Mouse (Mus musculus) lung, postnatal 4 days (tissue): ENCODE results near the gene Fbxo33.
"Not testable (repeated sequence)": the region's sequence is repeated elsewhere in the genome, so short reads cannot be mapped to it uniquely, and the experiment has no call there.

Source experiments
- DNase-seq, 2 experiments: peaks; one replicate each; pipeline ENCODE4 v3.0.0; 2021

Gene Fbxo33

DNA sequence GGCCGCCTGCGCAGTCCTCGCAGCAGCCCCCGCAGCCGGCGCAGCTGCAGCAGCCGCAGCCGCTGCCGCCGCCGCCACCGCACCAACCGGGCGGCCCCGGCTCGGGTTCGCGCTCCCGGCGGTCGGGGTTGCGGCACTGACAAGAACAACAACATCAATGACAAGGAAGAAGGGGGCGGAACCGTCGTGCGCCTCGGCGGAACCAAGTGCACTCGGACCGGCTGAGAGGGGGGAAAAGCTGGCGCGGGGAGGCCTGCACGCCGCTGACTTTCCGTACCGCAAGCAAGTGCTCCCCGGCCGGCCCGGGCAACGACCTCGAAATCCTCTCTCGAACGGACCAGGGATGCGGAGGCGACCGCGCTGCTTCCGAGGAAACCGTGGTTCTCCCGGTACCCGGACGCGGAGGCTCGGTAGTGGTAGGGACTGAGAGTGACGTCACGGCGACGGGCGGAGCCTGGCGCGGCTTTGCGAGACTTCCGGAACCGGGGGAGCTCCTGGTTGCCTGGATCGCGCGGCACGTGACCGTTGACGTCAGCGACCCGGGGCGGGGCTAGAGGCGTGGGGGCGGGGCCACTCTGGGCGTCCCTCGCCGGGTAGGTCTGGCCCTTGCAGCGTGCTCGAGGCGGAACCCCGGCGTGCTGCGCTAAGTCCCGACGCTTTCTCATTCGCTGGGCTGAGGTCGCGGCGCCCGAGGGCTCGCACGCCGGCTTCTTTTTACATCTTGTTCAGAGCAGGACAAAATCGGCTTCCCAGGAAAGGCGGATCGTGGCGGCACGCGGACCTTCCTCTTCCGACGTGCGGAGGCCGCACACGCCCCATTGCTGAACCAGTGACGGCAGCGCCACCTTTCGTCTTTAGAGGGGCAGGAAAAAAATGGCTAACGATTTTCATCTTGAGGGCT lies at the start of gene Fbxo33:
TSS of gene Fbxo33 (minus strand) at position 401 of the 901 bp plus-strand sequence.
- peak; percentile 97 for DNase-seq

DNA sequence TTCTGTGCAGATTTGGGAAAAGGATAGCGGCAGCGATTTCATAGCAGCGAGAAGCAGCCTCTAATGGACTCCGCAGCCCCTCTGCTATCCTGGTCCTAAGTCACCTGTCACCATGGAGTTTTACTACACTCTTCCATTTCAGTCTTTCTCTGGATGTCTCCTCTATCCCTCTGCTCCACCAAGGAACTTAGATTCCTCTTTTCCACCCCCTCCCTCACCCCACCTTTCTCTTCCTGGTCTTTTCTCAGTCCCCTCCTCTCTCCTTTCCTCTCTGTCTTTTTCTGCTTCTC lies 46.4 kb upstream of the Fbxo33 start:
- no peak for DNase-seq

DNA sequence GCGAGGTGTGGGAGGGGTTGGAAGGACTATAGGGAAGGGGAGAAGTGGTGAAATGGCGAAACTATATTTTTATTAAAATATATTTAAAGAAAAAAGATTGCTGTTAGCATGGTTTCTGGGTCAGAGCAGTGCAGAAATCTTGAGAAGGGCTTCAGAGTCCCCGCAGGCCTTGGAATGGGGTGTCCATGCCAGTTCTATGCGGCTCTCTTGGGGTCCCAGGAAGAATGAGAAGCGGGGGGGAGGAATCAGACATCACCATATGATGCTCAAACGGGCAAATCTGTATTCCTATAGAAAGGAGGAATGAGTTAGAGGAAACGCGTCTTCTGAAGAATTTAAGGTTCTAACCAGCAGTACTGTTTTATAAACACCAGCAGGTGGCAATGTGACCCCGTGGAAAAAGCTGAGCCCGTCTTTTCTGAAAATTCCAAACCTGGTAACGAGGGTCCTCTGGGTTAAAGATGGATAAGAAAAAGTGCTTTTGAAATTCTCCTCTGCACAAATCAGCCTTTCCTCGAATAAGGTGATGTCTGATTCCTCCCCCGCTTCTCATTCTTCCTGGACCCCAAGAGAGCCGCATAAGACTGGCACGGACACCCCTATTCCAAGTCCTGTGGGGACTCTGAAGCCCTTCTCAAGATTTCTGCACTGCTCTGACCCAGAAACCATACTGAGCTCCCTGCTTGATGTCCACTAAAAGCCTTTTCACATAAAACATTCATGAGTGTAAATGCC lies 45.8 kb upstream of the Fbxo33 start:
- no peak for DNase-seq

DNA sequence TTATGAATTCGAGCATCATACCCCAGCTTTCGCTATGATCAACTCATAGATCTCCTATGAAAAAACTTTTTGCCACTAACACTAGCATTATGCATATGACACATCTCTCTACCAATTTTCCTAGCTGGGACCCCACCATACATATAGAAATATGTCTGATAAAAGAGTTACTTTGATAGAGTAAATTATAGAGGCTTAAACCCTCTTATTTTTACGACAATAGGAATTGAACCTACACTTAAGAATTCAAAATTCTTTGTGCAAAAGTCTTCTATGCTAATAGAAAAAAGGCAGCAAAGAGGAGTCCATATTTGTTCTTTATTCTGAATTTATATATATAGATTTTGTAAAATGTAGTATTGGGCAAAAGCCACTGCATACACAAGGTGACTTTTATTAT lies 43.3 kb upstream of the Fbxo33 start:
- no peak for DNase-seq

DNA sequence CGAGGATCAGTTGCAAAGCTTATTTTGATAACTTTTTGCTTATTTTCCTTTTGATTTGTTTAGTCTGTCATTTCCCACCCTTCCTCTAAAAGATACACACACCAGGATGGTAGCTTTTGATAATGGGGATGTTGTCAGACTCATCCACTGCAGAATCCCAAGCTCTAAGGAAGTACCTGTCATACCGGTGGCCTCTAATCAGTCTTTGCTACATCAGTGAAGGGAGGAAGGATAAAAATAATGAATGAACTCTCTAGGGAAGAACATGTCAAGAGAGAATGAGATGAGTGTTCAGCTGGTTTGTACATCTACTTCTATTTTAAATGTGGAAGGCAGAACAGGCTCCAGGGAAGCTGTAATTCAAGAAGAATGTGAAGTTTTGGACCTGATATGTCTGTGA lies 41.3 kb upstream of the Fbxo33 start:
- DNase-seq, result no peak

DNA sequence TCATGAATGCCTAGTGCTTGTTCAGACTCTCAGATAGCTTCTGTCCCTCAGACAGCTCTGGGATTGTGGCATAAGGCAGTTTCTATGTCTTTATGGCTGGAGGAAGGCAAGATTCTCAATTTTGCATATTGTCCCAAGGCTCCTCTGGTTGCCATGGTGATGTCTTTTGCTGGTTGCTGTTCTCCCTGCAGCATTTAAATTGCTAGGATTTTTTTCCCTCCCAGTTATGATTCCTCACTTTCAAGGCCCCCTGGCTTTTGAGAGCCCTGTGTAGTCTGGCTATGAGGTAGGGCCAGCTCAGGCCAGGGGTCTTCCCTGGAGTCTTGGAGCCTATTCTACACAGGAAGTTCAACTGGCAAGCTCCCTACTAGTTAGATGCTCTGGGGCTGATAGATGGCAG lies 40.8 kb upstream of the Fbxo33 start:
- DNase-seq, result no peak

DNA sequence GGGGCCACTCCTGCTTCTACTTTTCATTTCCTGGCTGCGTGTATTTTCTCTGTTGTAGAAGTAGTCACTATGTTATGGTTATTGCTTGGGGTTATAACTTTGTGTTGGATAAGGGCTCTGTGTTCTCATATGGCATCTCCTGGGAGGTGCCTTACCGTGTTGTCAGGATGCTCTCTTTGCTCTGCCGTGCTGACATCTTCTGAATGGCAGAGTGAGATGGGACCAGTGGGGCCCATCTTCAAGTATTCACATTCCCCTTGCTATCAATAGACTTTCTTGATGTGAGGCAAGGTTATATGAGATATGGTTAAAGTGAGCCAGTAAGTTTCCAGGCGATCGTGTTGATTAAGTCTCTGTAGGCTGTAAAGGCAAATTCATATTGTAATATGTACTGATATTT lies 39.5 kb upstream of the Fbxo33 start:
- no peak for DNase-seq

DNA sequence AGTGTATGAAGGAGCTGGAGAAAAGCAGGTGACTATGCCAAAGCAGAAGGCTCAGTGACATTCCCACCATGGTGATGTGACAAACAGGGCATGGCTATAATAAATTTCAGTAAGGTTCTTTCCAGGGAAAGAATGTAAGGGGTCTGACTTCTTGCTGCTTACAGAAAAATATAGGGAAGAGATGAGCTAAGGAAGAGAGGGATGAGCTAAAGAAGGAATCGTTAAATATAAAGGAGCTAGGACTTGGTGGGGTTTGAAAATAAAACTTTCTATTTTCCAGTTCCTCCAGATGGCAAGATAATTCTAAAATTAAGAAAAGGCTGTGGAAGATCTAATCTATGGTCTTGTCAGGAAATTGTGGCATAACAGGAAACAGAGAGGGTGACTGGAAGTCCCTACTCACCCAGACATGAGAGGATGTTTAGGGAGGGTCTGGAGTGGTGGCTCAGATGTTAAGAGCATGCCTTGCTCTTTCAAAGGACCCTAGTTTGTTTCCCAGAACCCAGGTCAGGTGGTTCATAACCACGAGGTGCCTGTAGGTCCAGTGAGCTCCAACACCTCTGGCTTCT lies 30.8 kb upstream of the Fbxo33 start:
- no peak for DNase-seq

DNA sequence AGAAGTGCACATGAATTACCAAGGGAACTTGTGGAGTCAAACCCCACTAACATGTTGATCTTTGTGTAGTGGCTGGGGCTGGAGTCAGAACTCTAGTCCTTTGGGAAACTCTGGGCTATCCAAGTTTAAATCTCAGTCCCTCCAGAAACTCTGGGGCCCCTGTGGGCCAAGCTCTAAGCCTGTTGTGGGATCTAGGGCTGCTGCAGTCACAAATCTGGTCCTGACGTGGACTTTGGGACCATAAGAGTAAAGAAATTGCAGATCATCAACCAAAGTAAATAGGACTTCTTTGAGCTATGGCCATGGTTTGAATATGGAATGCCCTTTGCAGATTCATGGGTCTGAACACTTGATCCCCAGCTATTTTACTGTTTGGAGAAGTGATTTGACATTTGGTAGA lies 29.4 kb upstream of the Fbxo33 start:
- no peak for DNase-seq

DNA sequence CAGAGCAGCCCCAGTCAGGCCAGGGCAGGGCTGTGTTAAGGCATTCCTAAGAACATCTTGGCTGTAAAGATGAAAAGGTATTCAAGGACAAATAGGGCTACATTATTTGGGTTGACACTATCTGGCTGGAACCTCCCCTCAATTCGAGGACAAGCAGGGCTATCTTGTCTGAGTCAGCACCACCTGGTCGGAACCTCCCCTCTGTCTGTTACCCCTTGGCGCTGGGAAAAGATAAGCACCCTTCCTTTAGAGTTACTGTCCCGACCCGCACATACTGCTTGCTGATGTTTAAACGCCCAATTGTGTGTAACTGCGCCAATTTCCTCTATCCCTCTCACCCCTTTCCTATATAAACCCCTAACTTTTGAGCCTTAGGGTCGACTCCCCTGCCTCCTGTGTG lies 21.5 kb upstream of the Fbxo33 start:
- DNase-seq, result not testable (repeated sequence)

DNA sequence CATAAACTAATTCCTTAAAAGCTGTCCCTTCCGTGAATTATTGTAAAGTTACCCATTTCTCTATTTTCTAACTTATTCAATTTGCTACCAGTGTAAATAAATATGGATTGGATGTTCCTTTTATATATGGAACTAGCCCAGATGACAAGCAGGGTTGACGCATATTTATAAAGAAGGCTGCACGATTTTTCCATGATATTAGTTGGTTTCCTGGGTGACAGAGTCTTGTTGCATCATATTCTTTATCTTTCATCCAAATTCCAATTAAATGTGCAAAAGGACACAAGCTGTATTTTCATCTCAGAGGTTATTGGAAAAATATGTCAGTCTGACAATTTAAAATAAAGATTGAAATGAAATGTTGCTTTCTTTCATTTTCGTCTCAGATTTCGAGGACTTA lies 18.9 kb upstream of the Fbxo33 start:
- no peak for DNase-seq

DNA sequence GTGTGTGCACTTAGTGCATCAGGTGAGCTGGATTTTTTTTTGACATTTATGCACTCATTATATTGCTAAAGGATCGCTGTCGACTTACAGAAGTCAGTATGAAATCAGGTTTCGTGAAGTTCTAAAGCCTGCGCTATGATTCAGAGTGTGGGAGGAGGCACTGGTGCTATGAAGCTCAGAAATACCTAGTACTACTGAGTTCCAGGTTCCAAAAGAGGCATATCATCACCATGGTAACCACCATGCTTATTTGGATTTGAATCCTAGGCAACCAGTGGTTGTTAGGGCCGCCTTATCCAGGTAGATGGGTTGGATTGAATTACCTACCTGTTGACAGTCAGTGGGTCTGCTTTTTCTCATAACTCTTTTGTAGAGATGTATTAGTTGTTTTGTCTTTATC lies 8.9 kb upstream of the Fbxo33 start:
- DNase-seq, result no peak

DNA sequence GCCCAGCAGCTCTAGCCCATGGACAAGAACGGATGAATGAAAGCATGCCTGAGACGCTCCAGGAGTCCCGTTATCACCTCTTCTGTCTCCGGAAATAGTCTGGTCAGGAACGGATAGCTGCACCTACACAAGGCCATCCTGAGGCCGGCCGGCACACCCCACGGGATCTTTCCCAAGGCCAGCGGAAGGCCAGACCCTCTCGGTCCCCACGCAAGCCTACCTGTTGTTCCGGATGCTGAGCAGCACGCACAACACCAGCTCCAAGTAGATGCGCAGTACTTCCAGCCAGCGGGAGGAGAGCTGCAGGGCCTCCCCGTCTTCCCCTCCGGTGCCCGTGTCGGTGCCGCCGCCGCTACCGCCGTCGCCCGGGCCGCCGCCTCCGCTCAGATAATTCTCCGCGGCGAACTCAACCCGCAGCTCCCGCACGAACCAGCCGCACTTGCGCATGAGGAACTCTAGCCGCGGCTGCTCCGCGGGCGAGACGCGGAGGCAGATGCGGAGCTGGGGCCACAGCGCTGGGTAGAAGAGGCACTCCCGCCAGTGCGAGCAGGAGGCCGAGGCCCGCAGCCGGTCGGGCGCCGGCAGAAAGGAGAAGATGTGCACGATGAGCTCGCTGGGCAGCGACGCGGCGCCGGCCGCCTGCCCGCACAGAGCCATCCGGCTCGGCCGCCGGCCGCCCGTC lies 744 bp downstream of the Fbxo33 start:
- peak in 1 of 2 experiments; percentile 46 for DNase-seq

DNA sequence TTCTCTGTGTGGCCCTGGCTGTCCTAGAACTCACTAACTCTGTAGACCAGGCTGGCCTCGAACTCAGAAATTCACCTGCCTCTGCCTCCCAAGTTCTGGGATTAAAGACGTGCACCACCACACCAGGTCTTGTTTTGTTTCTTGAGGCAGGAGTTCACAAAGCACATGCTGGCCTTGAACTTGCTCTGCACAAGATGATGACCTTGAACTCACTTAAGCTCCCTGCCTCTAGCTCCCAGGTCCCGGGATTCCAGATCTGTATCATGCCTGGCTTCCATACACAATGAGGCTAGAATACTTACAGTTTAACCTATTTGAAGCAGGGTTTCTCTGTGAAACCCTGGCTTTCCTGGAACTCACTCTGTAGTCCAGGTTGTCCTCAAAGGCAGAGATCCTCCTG lies 2.2 kb downstream of the Fbxo33 start:
- no peak for DNase-seq

DNA sequence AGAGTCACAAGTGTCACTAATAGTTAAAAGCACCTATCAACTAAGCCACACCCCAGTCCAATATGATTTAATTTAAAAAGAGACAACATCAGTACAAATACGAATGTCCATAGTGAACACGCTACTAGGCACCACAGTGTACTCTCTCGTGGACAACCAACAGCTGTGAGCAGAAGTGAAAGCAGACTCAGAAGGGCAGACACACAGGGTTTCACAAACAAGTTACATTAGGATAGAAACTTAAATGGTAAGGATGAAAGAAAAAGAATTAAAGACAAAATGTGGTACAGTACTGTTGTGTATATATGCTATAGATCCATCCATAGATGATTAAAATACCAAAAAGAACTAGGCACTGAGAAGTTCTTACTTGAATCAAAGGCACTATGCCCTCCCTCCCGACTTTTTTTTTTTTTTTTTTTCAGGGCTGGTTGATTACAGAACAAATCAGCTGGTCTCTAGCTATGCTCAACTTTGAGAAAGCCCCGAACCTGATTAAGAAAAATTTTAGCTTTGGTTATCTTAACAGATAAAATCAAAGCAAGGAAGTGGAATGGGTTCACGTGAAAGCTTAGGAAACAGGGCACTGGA lies 2.8 kb downstream of the Fbxo33 start:
- no peak for DNase-seq

DNA sequence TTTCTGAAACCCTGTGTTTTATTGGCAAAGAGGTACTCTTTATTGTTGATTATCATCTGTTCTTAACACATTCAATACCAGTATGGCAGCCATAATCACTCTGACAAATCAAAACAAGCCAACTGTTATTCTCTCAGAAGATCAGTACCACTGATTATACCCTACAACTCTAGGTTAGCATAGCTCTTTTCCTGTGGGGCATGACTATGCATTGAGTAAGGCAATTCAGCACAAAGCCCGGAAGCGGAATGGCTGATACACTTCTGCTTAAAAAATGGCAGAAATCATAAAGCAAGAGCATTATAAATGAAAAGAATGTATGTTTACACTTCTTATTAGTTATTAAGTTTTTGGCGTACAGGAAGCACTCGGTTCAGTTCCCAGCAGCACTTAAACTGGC lies 3.3 kb downstream of the Fbxo33 start:
- DNase-seq, result no peak

DNA sequence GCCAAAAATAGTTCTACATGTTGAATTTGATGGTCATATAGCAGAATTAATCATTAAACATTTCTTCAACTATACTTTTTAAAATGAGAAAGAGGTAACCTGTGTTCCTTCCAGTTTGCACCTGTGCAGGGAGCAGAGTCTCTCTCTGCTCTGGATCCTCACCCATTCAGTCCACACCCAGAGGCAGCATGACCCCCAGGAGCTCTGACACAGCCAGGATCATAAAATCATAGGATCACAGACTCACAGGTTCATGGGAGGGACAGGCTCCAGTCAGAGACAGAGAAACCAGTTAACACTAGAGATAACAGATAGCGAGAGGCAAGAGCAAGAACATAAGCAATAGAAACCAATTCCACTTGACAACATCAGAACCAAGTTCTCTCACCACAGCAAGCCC lies 11.7 kb downstream of the Fbxo33 start:
- no peak for DNase-seq

DNA sequence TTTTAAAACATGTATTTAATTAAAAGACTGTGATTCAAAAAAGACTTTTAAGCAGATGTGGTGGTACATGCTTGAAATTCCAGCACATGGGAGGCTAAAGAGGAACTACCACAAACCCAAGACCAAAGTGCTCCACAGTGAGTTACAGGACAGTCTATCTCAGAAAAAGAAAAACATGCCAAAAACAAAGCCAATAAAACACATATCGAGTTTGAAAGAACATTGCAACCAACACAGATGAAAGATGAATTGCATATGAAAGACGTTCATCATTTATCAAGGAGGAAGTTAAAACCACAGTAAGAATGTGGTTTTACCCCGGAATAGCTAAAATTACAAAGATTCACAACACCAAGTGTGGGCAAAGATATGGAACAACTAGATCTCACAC lies 12.5 kb downstream of the Fbxo33 start:
- DNase-seq, result no peak

DNA sequence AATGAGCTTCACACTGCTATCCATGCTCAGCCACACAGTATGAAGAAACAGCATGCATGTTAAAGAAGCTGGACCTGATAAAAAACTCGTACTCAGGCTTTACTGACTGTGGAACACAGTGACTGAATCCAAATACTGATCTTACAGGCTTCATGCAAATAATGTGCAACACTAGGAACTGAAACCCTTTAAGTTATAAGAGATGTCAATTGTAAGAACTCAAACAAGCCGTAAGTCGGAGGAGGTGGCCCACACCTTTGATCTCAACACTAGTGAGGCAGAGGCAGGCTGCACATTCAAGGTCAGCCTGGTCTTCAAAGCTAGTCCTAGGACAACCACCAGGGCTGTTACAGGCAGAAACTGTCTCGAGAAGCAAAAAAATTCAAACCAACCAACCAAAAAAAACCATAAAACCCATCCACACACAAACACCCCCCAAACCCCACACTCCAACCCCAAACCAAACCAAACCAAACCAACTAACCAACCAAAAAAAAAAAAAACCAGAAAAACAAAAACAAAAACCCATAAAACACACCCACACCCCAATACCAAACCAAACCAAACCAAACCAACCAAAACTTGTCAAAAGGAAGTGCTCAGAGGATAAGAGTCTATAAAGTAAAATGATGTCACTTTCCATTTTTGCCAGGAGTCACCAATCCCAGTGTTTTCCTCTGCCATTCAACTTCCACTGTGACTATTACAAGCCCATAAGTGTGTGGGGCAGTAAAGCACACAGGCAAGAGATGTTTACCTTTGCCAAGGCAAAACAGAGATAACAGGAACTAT lies 13.1 kb downstream of the Fbxo33 start:
- DNase-seq, result no peak

DNA sequence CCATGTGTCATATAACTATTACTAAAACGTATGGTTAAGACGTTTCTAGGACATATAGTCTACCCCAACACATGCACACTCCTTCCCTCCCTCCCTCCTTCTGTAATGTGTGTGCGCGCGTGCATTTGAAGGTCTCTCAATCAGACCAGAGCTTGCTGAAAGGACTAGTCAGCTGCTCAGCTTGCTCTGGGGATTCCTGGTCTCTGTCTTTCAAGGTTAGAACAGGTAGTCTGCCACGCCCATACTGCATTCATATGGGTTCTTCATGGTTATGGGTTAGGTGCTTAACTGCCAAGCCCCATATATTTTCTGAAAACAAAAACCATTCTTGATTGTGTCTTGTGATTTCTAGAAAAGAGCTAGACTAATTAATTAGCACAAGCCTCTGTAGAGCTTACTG lies 14.0 kb downstream of the Fbxo33 start:
- DNase-seq, result no peak

DNA sequence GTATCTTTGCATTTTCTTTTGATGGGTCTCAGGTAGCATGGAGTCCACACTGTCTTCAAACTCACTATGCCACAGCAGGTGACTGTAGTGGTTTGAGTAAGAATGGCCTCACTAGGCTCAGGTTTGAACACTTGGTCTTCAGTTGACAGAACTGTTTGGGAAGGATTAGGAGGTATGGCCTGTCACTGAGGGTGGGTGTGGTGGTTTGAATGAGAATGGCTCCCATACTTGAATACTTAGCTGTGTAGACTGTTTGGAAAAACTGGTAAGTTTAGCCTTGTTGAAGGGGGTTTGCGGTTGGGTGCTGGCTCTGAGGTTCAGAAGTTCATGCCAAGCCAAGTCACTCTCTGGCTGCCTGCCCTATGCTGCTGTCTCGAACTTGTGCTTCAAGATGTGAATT lies 20.2 kb downstream of the Fbxo33 start:
- DNase-seq, result no peak

DNA sequence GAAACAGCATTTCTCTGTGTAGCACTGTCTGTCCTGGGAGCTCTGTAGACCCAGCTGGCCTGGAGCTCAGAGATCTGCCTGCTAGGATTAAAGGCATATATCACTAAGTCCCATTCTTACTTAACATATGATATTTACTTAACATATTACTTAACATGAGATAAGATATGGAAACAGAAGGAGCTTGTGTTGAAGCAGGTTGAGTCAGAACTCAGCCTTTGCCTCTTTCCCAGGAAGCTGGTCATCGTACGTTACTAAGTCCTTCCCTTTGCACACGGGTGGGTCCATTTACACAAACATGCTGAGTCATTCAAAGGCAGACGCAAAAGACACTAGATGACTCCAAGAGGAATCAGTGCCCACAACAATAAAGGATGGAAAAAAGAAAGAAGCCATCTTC lies 20.8 kb downstream of the Fbxo33 start:
- no peak for DNase-seq
